Mouse (Mus musculus): ENCODE results near the gene Trem3. TPM values are rescaled to one million over a fixed set of nuclear protein-coding genes. Genes with fewer than 3 reads are reported as not detected.

Gene Trem3
- polyA plus RNA-seq, 1 experiment = 0.38 TPM

- Histone ChIP-seq H3K4me3 (ENCODE audit: insufficient read depth, low read length) (no peak overlapping the region), H3K27ac (ENCODE audit: insufficient read depth, low read length) (no peak overlapping the region), H3K4me1 (ENCODE audit: control insufficient read depth, insufficient read depth, low read length) (no peaks in the 10 kb centered on the region)
- no peak for TF ChIP-seq CTCF (IDR thresholded peaks at IDR 0.05; ENCODE audit: extremely low read depth, insufficient read depth, low read length)
- TF ChIP-seq POLR2A (IDR thresholded peaks at IDR 0.05; ENCODE audit: extremely low read depth, insufficient read depth, low read length) = no peak
These were observed 20.0 kb downstream of the Trem3 start for GRCm38 (mm10) chr17:48267591-48267990.

- Histone ChIP-seq H3K27ac (ENCODE audit: insufficient read depth, low read length) (no peak overlapping the region), H3K4me1 (ENCODE audit: control insufficient read depth, insufficient read depth, low read length) (no peaks in the 10 kb centered on the region), H3K4me3 (ENCODE audit: insufficient read depth, low read length) (no peak overlapping the region)
- no peak for TF ChIP-seq CTCF (IDR thresholded peaks at IDR 0.05; ENCODE audit: extremely low read depth, insufficient read depth, low read length)
- no peak for TF ChIP-seq POLR2A (IDR thresholded peaks at IDR 0.05; ENCODE audit: extremely low read depth, insufficient read depth, low read length)
These were observed 20.7 kb downstream of the Trem3 start for GRCm38 (mm10) chr17:48268276-48268675.

GRCm38 (mm10) chr17:48269833-48270232 is 22.3 kb downstream of the Trem3 start:
- H3K4me3 ChIP-seq (ENCODE audit: insufficient read depth, low read length) = no peak overlapping the region
- no peaks in the 10 kb centered on the region for H3K4me1 ChIP-seq (ENCODE audit: control insufficient read depth, insufficient read depth, low read length)
- no peak for TF ChIP-seq CTCF (IDR thresholded peaks at IDR 0.05; ENCODE audit: extremely low read depth, insufficient read depth, low read length)
- no peak for TF ChIP-seq POLR2A (IDR thresholded peaks at IDR 0.05; ENCODE audit: extremely low read depth, insufficient read depth, low read length)
- H3K27ac ChIP-seq (ENCODE audit: insufficient read depth, low read length) = no peak overlapping the region

- no peak overlapping the region for H3K27ac ChIP-seq (ENCODE audit: insufficient read depth, low read length)
- no peak for TF ChIP-seq POLR2A (IDR thresholded peaks at IDR 0.05; ENCODE audit: extremely low read depth, insufficient read depth, low read length)
- no peak for TF ChIP-seq CTCF (IDR thresholded peaks at IDR 0.05; ENCODE audit: extremely low read depth, insufficient read depth, low read length)
- no peaks in the 10 kb centered on the region for H3K4me1 ChIP-seq (ENCODE audit: control insufficient read depth, insufficient read depth, low read length)
- H3K4me3 ChIP-seq (ENCODE audit: insufficient read depth, low read length) = no peak overlapping the region
These were observed 24.6 kb downstream of the Trem3 start for GRCm38 (mm10) chr17:48272158-48272557.

GRCm38 (mm10) chr17:48272598-48272997 is 25.0 kb downstream of the Trem3 start:
- Histone ChIP-seq H3K4me3 (ENCODE audit: insufficient read depth, low read length) (no peak overlapping the region), H3K4me1 (ENCODE audit: control insufficient read depth, insufficient read depth, low read length) (no peaks in the 10 kb centered on the region), H3K27ac (ENCODE audit: insufficient read depth, low read length) (no peak overlapping the region)
- TF ChIP-seq POLR2A (IDR thresholded peaks at IDR 0.05; ENCODE audit: extremely low read depth, insufficient read depth, low read length) = no peak
- no peak for TF ChIP-seq CTCF (IDR thresholded peaks at IDR 0.05; ENCODE audit: extremely low read depth, insufficient read depth, low read length)

GRCm38 (mm10) chr17:48274098-48274497 is 26.5 kb downstream of the Trem3 start:
- Histone ChIP-seq H3K27ac (ENCODE audit: insufficient read depth, low read length) (no peak overlapping the region), H3K4me3 (ENCODE audit: insufficient read depth, low read length) (no peak overlapping the region), H3K4me1 (ENCODE audit: control insufficient read depth, insufficient read depth, low read length) (no peaks in the 10 kb centered on the region)
- TF ChIP-seq POLR2A (IDR thresholded peaks at IDR 0.05; ENCODE audit: extremely low read depth, insufficient read depth, low read length) = no peak
- TF ChIP-seq CTCF (IDR thresholded peaks at IDR 0.05; ENCODE audit: extremely low read depth, insufficient read depth, low read length) = no peak

GRCm38 (mm10) chr17:48274885-48275284 is 27.3 kb downstream of the Trem3 start:
- TF ChIP-seq CTCF (IDR thresholded peaks at IDR 0.05; ENCODE audit: extremely low read depth, insufficient read depth, low read length) = peak; percentile 89
- TF ChIP-seq POLR2A (IDR thresholded peaks at IDR 0.05; ENCODE audit: extremely low read depth, insufficient read depth, low read length) = no peak
- no peak overlapping the region for H3K27ac ChIP-seq (ENCODE audit: insufficient read depth, low read length)
- no peaks in the 10 kb centered on the region for H3K4me1 ChIP-seq (ENCODE audit: control insufficient read depth, insufficient read depth, low read length)
- H3K4me3 ChIP-seq (ENCODE audit: insufficient read depth, low read length) = no peak overlapping the region

- Histone ChIP-seq H3K4me3 (ENCODE audit: insufficient read depth, low read length) (no peak overlapping the region), H3K27ac (ENCODE audit: insufficient read depth, low read length) (no peak overlapping the region), H3K4me1 (ENCODE audit: control insufficient read depth, insufficient read depth, low read length) (no peaks in the 10 kb centered on the region)
- TF ChIP-seq POLR2A (IDR thresholded peaks at IDR 0.05; ENCODE audit: extremely low read depth, insufficient read depth, low read length) (no peak), CTCF (IDR thresholded peaks at IDR 0.05; ENCODE audit: extremely low read depth, insufficient read depth, low read length) (no peak)
These were observed 28.2 kb downstream of the Trem3 start for GRCm38 (mm10) chr17:48275736-48276135.

- Histone ChIP-seq H3K4me1 (ENCODE audit: control insufficient read depth, insufficient read depth, low read length) (no peaks in the 10 kb centered on the region), H3K27ac (ENCODE audit: insufficient read depth, low read length) (no peak overlapping the region), H3K4me3 (ENCODE audit: insufficient read depth, low read length) (no peak overlapping the region)
- TF ChIP-seq POLR2A (IDR thresholded peaks at IDR 0.05; ENCODE audit: extremely low read depth, insufficient read depth, low read length) (no peak), CTCF (IDR thresholded peaks at IDR 0.05; ENCODE audit: extremely low read depth, insufficient read depth, low read length) (no peak)
These were observed 30.8 kb downstream of the Trem3 start for GRCm38 (mm10) chr17:48278381-48278780.

- TF ChIP-seq CTCF (IDR thresholded peaks at IDR 0.05; ENCODE audit: extremely low read depth, insufficient read depth, low read length) (no peak), POLR2A (IDR thresholded peaks at IDR 0.05; ENCODE audit: extremely low read depth, insufficient read depth, low read length) (no peak)
- no peak overlapping the region for H3K27ac ChIP-seq (ENCODE audit: insufficient read depth, low read length)
- no peaks in the 10 kb centered on the region for H3K4me1 ChIP-seq (ENCODE audit: control insufficient read depth, insufficient read depth, low read length)
- H3K4me3 ChIP-seq (ENCODE audit: insufficient read depth, low read length) = no peak overlapping the region
These were observed 31.4 kb downstream of the Trem3 start for GRCm38 (mm10) chr17:48279002-48279401.
